Mouse (Mus musculus): ENCODE data around the gene Optc.

GRCm38 (mm10) chr1:133954009-133954408, 46.2 kb upstream of the Optc start:
- no peak for TF ChIP-seq CTCF (conservative IDR thresholded peaks at IDR 0.05; ENCODE audit: low read length)
- TF ChIP-seq POU5F1 (IDR thresholded peaks at IDR 0.05; ENCODE audit: borderline replicate concordance, low read length): no peak
- no peak for TF ChIP-seq NANOG (IDR thresholded peaks at IDR 0.05; ENCODE audit: borderline replicate concordance, low read length)
